Mouse (Mus musculus) cerebellum, adult 2 months (tissue): ENCODE data around the gene Lingo1.

Experiments used
- CTCF ChIP-seq: fragments of 200-500 bp; IDR thresholded peaks from 2 replicates; pipeline ENCODE4 v1.5.1; 2011; ENCODE audit warnings: low read depth, mild to moderate bottlenecking, control low read depth, low read length, moderate library complexity, borderline replicate concordance; ENCODE audit not compliant: insufficient read depth
- POLR2A ChIP-seq: fragments of 200-500 bp; IDR thresholded peaks from 2 replicates; pipeline ENCODE4 v1.6.1; 2011; ENCODE audit warnings: low read length, control low read depth, borderline replicate concordance; ENCODE audit not compliant: insufficient read depth

DNA sequence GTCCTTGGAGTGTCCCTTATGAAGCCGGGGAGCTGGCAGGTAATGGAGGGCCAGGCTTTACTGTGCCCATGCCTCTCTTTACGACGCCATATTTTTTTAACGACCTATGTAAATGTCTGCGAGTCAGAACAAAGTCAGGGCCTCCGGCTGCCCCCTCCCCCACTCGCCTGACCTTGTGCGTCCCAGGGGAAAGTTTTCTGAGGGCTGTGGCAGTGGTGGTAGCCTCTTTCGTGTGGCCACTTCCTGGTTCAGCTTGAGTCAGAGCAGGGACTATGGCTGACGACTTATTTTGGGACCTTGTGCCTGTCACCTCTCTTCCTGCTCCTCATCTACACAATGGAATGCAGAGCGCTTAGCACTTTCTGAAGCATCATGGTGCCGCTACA is 183.5 kb downstream of the Lingo1 start:
- no peak for TF ChIP-seq POLR2A
- no peak for TF ChIP-seq CTCF
